Mouse (Mus musculus) adrenal gland, adult 18-20 months (tissue): Measurements from ENCODE around the gene Actc1. TPM values are rescaled to one million over a fixed set of nuclear protein-coding genes. Genes with fewer than 3 reads are reported as not detected.

Experiments
- total RNA-seq, 2 experiments: library from RNA; stranded (reverse); gene quantifications; 1 replicate in 1 of 2; 2 replicates in 1 of 2; pipeline ENCODE4 v1.2.3; 2021

Actc1 gene
- total RNA-seq, 2 experiments from 2014 or later, result not detected

Other genes starting within 250 kb of the Actc1 start
- gene Scg5, start 224.4 kb downstream of the Actc1 start, total RNA-seq, result 10 to 100 TPM; 44.0 to 57.9 TPM
- gene Arhgap11a, start 204.9 kb downstream of the Actc1 start, total RNA-seq, result 1 to 10 TPM; 1.6 TPM
- gene Gjd2, start 39.9 kb downstream of the Actc1 start, total RNA-seq, result 1 to 10 TPM; 2.9 to 3.2 TPM
- gene Aqr, start 133.5 kb upstream of the Actc1 start, total RNA-seq, result 10 to 100 TPM; 30.9 to 34.2 TPM
- gene Zfp770, start 147.9 kb upstream of the Actc1 start, total RNA-seq, result 10 to 100 TPM; 11.3 to 11.6 TPM